Mouse (Mus musculus) megakaryocyte, embryonic 14.5 days (primary cell): Measurements from ENCODE around the gene Ccdc73.

Experiments used
- FLI1 ChIP-seq: IDR thresholded peaks from 2 replicates; pipeline ENCODE4 v1.6.1; 2012; ENCODE audit warnings: low read length, inconsistent platforms, mixed read lengths
- GATA1 ChIP-seq: IDR thresholded peaks from 3 replicates; pipeline ENCODE4 v1.6.1; 2012; ENCODE audit warnings: mixed read lengths, low read length, inconsistent platforms, borderline replicate concordance

DNA sequence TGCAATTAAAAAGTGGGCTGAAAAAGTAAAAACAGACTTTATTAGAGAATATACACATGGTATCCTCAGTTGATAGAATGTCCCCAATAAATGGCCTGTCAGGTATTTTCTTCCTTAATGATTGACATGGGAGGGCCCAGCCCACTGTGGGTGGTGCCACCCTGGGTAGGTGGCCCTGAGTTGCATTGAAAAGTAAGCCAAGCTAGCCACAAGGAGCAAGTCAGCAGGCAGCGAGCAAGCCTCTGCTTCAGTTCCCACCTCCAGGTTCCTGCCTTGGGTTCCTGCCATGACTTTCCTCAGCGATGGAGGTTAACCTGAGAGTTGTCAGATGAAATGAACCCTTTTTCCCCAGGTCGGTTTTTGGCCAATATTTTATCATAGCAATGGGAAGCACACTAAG lies 150.2 kb downstream of the Ccdc73 start:
- TF ChIP-seq GATA1 (no peak), FLI1 (no peak)
